In the genomic region with DNA sequence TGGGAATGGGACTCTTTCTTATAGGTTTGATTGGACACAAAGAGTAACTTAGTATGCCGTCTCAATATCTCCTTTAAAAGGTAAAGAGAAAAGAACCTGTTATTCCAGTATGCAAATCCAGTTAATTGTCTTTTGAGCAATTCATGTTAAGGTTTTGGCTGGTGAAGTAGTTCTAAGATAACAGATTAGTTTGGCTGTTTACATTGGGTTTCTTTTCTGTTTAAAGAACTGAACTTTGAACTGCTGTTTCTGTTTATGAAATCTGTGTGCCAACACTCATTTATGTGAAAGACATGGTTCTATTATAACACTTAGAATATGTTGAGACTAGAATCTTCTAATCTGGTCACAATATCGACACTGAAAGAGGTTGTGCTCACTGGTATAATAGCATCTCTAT, we compare ENCODE assay signal across 17 mouse cellular contexts.
"Had no signal": no experiment of that assay in that cellular context is flagged by ENCODE, and none has a peak within 500 bp of the region (broad histone marks: within the 10 kb centered on the region; RNA-seq: fewer than 3 reads in every experiment).

No protein-coding gene starts in this region.

- ATAC-seq: lung, postnatal 0 days; midbrain, embryonic 13.5 days; midbrain, embryonic 15.5 days had no signal

- H3K4me2 ChIP-seq: lung, embryonic 15.5 days; midbrain, embryonic 11.5 days; midbrain, embryonic 13.5 days; midbrain, embryonic 15.5 days; neural tube, embryonic 12.5 days; stomach, embryonic 15.5 days had no signal

- H3K9me3 ChIP-seq: lung, embryonic 15.5 days; megakaryocyte, embryonic 14.5 days; midbrain, embryonic 13.5 days; midbrain, embryonic 15.5 days; neural tube, embryonic 12.5 days; stomach, embryonic 15.5 days had no signal

- H3K27ac ChIP-seq: lung, embryonic 15.5 days; macrophage; midbrain, embryonic 13.5 days; midbrain, embryonic 15.5 days; neural tube, embryonic 12.5 days; stomach, embryonic 15.5 days; stomach, postnatal 0 days had no signal

- H3K27me3 ChIP-seq: lung, embryonic 15.5 days; megakaryocyte, embryonic 14.5 days; midbrain, embryonic 13.5 days; midbrain, embryonic 15.5 days; neural tube, embryonic 12.5 days; stomach, embryonic 15.5 days had no signal

- H3K36me3 ChIP-seq: lung, embryonic 15.5 days; midbrain, embryonic 13.5 days; midbrain, embryonic 15.5 days; neural tube, embryonic 12.5 days; stomach, embryonic 15.5 days had no signal

- H3K4me3 ChIP-seq: lung, embryonic 15.5 days; megakaryocyte, embryonic 14.5 days; midbrain, embryonic 13.5 days; midbrain, embryonic 15.5 days; neural tube, embryonic 12.5 days; stomach, embryonic 15.5 days had no signal

- DNase-seq: lung, adult 2 months; lung, postnatal 14 days; lung, postnatal 36 days; right cerebral cortex, postnatal 14 days; thymus, adult 2 months; thymus, postnatal 25 days; thymus, postnatal 4 days had no signal

- H3K4me1 ChIP-seq: lung, embryonic 15.5 days; megakaryocyte, embryonic 14.5 days; midbrain, embryonic 13.5 days; midbrain, embryonic 15.5 days; neural tube, embryonic 12.5 days; stomach, embryonic 15.5 days had no signal

- H3K9ac ChIP-seq: lung, embryonic 15.5 days; midbrain, embryonic 13.5 days; midbrain, embryonic 15.5 days; neural tube, embryonic 12.5 days; stomach, embryonic 15.5 days had no signal
